ENCODE assay signal across 9 mouse cellular contexts in the genomic region with DNA sequence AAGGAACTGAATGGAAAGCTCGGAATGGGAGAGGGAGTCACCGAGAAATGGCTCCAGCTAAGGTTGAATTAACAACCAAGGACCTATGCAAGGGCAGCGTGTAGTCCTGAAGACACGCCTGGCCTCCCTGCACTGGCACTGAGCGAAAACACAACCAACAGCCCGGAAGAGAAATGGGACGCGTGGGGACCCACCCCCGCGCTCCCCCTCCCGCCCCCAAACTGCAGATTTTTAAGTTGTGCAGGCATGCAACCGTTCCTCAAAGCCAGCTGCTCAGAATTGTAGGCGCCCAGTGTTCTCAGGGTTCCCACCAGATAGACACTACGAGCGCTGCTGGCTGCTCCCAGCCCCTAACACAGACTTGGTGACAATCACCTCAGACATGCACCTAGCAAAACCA. TPM values are rescaled to one million over a fixed set of nuclear protein-coding genes. Genes with fewer than 3 reads are reported as not detected.
A peak's percentile ranks its signal among the peaks of the same experiment; 100 is the strongest.
DNase-seq lines count a peak whose midpoint lies in the region; ATAC-seq lines count a peak whose summit lies in the region.
"Had no signal": no experiment of that assay in that cellular context is flagged by ENCODE, and none has a peak within 500 bp of the region (broad histone marks: within the 10 kb centered on the region; RNA-seq: fewer than 3 reads in every experiment).

Kcns3 (minus strand) TSS at position 42 of the 400 bp plus-strand sequence.

- WGBS in embryonic facial prominence, embryonic 11.5 days: 18% methylated on average over 15 of the region's 15 CpGs
- 24% methylated on average over 15 of the region's 15 CpGs for WGBS in hindbrain, embryonic 11.5 days
- 24% methylated on average over 15 of the region's 15 CpGs for WGBS in midbrain, embryonic 13.5 days

- DNase-seq in layer of hippocampus, adult 18-20 months (ENCODE audit: low spot score in 2 of 2): peak in 1 of 2 experiments; percentile 34
- no peak for DNase-seq in layer of hippocampus, postnatal 14 days (ENCODE audit: low spot score in 2 of 2)
- DNase-seq in embryonic facial prominence, embryonic 11.5 days (ENCODE audit: low spot score): no peak
- no peak for DNase-seq in hindbrain, embryonic 11.5 days (ENCODE audit: low spot score)
- DNase-seq in c-Kit-positive CD71-positive TER-119-positive erythroid progenitor cells, embryonic 14.5 days (ENCODE audit: low spot score): no peak
- no peak for DNase-seq in thymus, postnatal 0 days (ENCODE audit: low spot score)
- no peak for DNase-seq in gastrocnemius, adult 8-10 months (ENCODE audit: low spot score in 2 of 2)
- DNase-seq: lung, postnatal 10 days had no signal

- ATAC-seq in embryonic facial prominence, embryonic 11.5 days (replicated peaks; ENCODE audit: insufficient number of reproducible peaks, low FRiP score, low TSS enrichment, low read depth): no peak
- ATAC-seq in hindbrain, embryonic 11.5 days (ENCODE audit: low FRiP score): no peak
- ATAC-seq in midbrain, embryonic 13.5 days: no peak

- no peak within 1 kb of the TSS for H3K27ac ChIP-seq in embryonic facial prominence, embryonic 11.5 days (replicated peaks; ENCODE audit: low read depth, low read length)
- H3K27ac ChIP-seq in hindbrain, embryonic 11.5 days (ENCODE audit: low read depth, low read length): no peak within 1 kb of the TSS
- no peak within 1 kb of the TSS for H3K27ac ChIP-seq in midbrain, embryonic 13.5 days

- peak within 1 kb of the TSS; percentile 96 for H3K4me2 ChIP-seq in embryonic facial prominence, embryonic 11.5 days (ENCODE audit: low read depth, low read length)
- peak within 1 kb of the TSS; percentile 99 for H3K4me2 ChIP-seq in hindbrain, embryonic 11.5 days (replicated peaks; ENCODE audit: low read depth, low read length)
- H3K4me2 ChIP-seq in midbrain, embryonic 13.5 days (replicated peaks): peak within 1 kb of the TSS; percentile 98

- H3K27me3 ChIP-seq in embryonic facial prominence, embryonic 11.5 days (ENCODE audit: control insufficient read depth, insufficient read depth, low read length): peaks cover 26% of the 10 kb centered on the region
- peaks cover 28% of the 10 kb centered on the region for H3K27me3 ChIP-seq in hindbrain, embryonic 11.5 days (ENCODE audit: control insufficient read depth, insufficient read depth, low read length)
- H3K27me3 ChIP-seq in midbrain, embryonic 13.5 days: peaks cover 56% of the 10 kb centered on the region

- peak within 1 kb of the TSS; percentile 52 for H3K4me3 ChIP-seq in embryonic facial prominence, embryonic 11.5 days (ENCODE audit: low read depth, low read length)
- H3K4me3 ChIP-seq in hindbrain, embryonic 11.5 days (ENCODE audit: low read depth, low read length): peak within 1 kb of the TSS; percentile 59
- peak within 1 kb of the TSS; percentile 55 for H3K4me3 ChIP-seq in midbrain, embryonic 13.5 days (replicated peaks)

- H3K4me1 ChIP-seq in embryonic facial prominence, embryonic 11.5 days (ENCODE audit: control insufficient read depth, insufficient read depth, low read length): peaks cover 2% of the 10 kb centered on the region; the same call in 1 of the 2 replicates
- H3K4me1 ChIP-seq in hindbrain, embryonic 11.5 days (replicated peaks; ENCODE audit: control insufficient read depth, insufficient read depth, low read length): 0 out of 2 replicates have a peak, but pooled peaks cover 2% of the 10 kb centered on the region
- peaks cover 23% of the 10 kb centered on the region for H3K4me1 ChIP-seq in midbrain, embryonic 13.5 days (replicated peaks)

- no peaks in the 10 kb centered on the region for H3K36me3 ChIP-seq in embryonic facial prominence, embryonic 11.5 days (replicated peaks; ENCODE audit: control insufficient read depth, insufficient read depth, low read depth, low read length)
- no peaks in the 10 kb centered on the region for H3K36me3 ChIP-seq in hindbrain, embryonic 11.5 days (ENCODE audit: control insufficient read depth, insufficient read depth, low read length)
- H3K36me3 ChIP-seq in midbrain, embryonic 13.5 days: no peaks in the 10 kb centered on the region

- H3K9me3 ChIP-seq in embryonic facial prominence, embryonic 11.5 days (replicated peaks; ENCODE audit: control insufficient read depth, low read length): no peaks in the 10 kb centered on the region
- no peaks in the 10 kb centered on the region for H3K9me3 ChIP-seq in hindbrain, embryonic 11.5 days (ENCODE audit: control insufficient read depth, low read length)
- no peaks in the 10 kb centered on the region for H3K9me3 ChIP-seq in midbrain, embryonic 13.5 days

- H3K9ac ChIP-seq in embryonic facial prominence, embryonic 11.5 days (replicated peaks; ENCODE audit: low read length): peak within 1 kb of the TSS; percentile 55
- peak within 1 kb of the TSS; percentile 44 for H3K9ac ChIP-seq in hindbrain, embryonic 11.5 days (ENCODE audit: low read depth, low read length)
- H3K9ac ChIP-seq in midbrain, embryonic 13.5 days (replicated peaks): peak within 1 kb of the TSS; percentile 62

RNA-seq across cellular contexts. Expression of gene Kcns3, which starts in this region (rescaled TPM):
- 10 to 100 TPM; 13.5 to 13.8 TPM for total RNA-seq in layer of hippocampus, adult 18-20 months (2021)
- total RNA-seq in layer of hippocampus, postnatal 14 days (2021): 1 to 10 TPM; 6.6 to 6.8 TPM
- polyA plus RNA-seq in embryonic facial prominence, embryonic 11.5 days (2014; fragmentation: Nextera tagmentation; extraction: Ambion mirVana): 0.65 and 0.93 TPM in 2 replicates
- polyA plus RNA-seq in hindbrain, embryonic 11.5 days (2014; fragmentation: Nextera tagmentation; extraction: Ambion mirVana): 0.22 and 0.38 TPM in 2 replicates
- polyA plus RNA-seq in midbrain, embryonic 13.5 days (2015; fragmentation: Nextera tagmentation; extraction: Ambion mirVana): 0.22 and 0.46 TPM in 2 replicates
- polyA plus RNA-seq in thymus, postnatal 0 days (2015; fragmentation: Nextera tagmentation; extraction: Ambion mirVana): 0.10 and 0.12 TPM in 2 replicates
- total RNA-seq in gastrocnemius, adult 8-10 months (2022): 1 to 10 TPM in 1 of 4 experiments, under 1 TPM in 3; 0.65 to 1.1 (median 0.75) TPM
